9 mouse cellular contexts compared by ENCODE assay signal in the genomic region with DNA sequence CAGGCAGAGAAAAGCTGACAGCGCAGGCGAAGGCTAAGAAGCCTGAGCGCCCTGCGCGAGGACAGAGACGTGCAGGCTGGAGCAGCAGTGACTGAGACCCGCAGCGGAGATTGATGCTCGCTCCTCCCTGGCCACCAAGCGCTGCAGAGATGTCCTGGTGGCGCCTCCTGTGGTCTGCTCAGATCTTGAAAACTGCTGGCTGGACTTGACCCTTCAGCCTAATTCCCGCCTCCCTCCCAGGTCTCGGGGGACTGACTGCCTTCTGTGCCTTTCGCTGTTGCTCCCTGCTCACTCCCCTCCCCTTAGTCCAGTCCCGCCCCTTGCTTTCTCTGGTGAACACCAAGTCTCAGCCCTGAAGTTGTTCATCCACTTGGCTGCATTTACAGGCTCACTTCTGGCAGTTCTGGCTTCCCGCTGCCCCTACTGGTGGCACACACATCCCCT. TPM values are rescaled to one million over a fixed set of nuclear protein-coding genes. Genes with fewer than 3 reads are reported as not detected.
DNase-seq lines count a peak whose midpoint lies in the region.
"Had no signal": no experiment of that assay in that cellular context is flagged by ENCODE, and none has a peak within 500 bp of the region (broad histone marks: within the 10 kb centered on the region; RNA-seq: fewer than 3 reads in every experiment).

A gene (minus strand): TSS at position 180 of the 444 bp plus-strand sequence.

- under 1% methylated on average over 16 of the region's 16 CpGs for WGBS in hindbrain, embryonic 10.5 days

- H3K27me3 ChIP-seq in hindbrain, embryonic 10.5 days (ENCODE audit: insufficient read depth, poor library complexity, severe bottlenecking), result peaks cover 23% of the 10 kb centered on the region

- peaks cover 12% of the 10 kb centered on the region for H3K4me1 ChIP-seq in hindbrain, embryonic 10.5 days (replicated peaks)

- H3K36me3 ChIP-seq in hindbrain, embryonic 10.5 days, result no peaks in the 10 kb centered on the region

- peak within 1 kb of the TSS; percentile 57 for H3K4me3 ChIP-seq in hindbrain, embryonic 10.5 days

- DNase-seq in Muller cell, postnatal 12 days (ENCODE audit: inconsistent ontology term), result peak; percentile 75
- DNase-seq in cerebellum, postnatal 10 days, result peak; percentile 81 to 88
- peak; percentile 22 to 48 for DNase-seq in frontal cortex, postnatal 10 days (ENCODE audit: low spot score in 2 of 2)
- DNase-seq in hindbrain, embryonic 10.5 days (ENCODE audit: low spot score), result peak; percentile 73
- peak; percentile 53 to 73 for DNase-seq in left cerebral cortex, adult 18-20 months (ENCODE audit: low spot score in 2 of 2)
- DNase-seq in mesoderm, embryonic 11.5 days (ENCODE audit: low read depth, low spot score), result peak; percentile 77
- DNase-seq in right cerebral cortex, postnatal 36 days (ENCODE audit: low spot score in 2 of 2), result peak; percentile 44 to 65
- DNase-seq in T-cell, adult 2 months (ENCODE audit: low spot score), result no peak

- H3K27ac ChIP-seq in hindbrain, embryonic 10.5 days, result peak within 1 kb of the TSS; percentile 50
- H3K27ac ChIP-seq: macrophage had no signal

- no peaks in the 10 kb centered on the region for H3K9me3 ChIP-seq in hindbrain, embryonic 10.5 days

RNA-seq across cellular contexts. Expression of the gene that starts here (rescaled TPM):
- 0.39 and 0.48 TPM in 2 replicates for polyA plus RNA-seq in hindbrain, embryonic 10.5 days (2016; fragmentation: Nextera tagmentation; extraction: Ambion mirVana)
- 100 to 1,000 TPM; 161 to 165 TPM for total RNA-seq in left cerebral cortex, adult 18-20 months (2021)
- polyA plus RNA-seq: macrophage had no signal

Comparison
In these comparisons a context has a peak if more than half of its experiments do, and no peak if none do; other contexts are left out.
1. Peak in DNase-seq, H3K4me3 ChIP-seq and H3K27ac ChIP-seq in hindbrain, embryonic 10.5 days; RNA of the gene not detected or under 1 TPM.